Mouse (Mus musculus): ENCODE measurements around the gene Spag7. TPM values are rescaled to one million over a fixed set of nuclear protein-coding genes. Genes with fewer than 3 reads are reported as not detected.

The Spag7 gene
- polyA plus RNA-seq (2014; fragmentation: Nextera tagmentation; extraction: Ambion mirVana) = 177 TPM in 2 replicates

GRCm38 (mm10) chr11:70668771-70669505, at the start of gene Spag7:
TSS of gene Spag7 (minus strand) at chr11:70669416.
- H3K4me2 ChIP-seq (ENCODE audit: low read length) = peak within 1 kb of the TSS; percentile 93
- peak within 1 kb of the TSS; percentile 96 to 98 for H3K27ac ChIP-seq (replicated peaks in 1 of 2; ENCODE audit: control insufficient read depth in 1 of 2, insufficient read depth in 1 of 2, low read depth in 2 of 2, low read length in 2 of 2)
- no peaks in the 10 kb centered on the region for H3K27me3 ChIP-seq (ENCODE audit: control insufficient read depth, insufficient read depth, low read length)
- H3K36me3 ChIP-seq (ENCODE audit: control insufficient read depth, insufficient read depth, low read length) = peaks cover 53% of the 10 kb centered on the region
- H3K4me1 ChIP-seq (ENCODE audit: control insufficient read depth in 2 of 2, insufficient read depth in 2 of 2, low read length in 2 of 2) = peaks cover 10 to 24% of the 10 kb centered on the region in 2 experiments; a peak in 3 of 4 replicates
- H3K9ac ChIP-seq (ENCODE audit: low read length) = peak within 1 kb of the TSS; percentile 84
- under 1% methylated on average over 44 of the region's 44 CpGs for WGBS
- no peaks in the 10 kb centered on the region for H3K9me3 ChIP-seq (ENCODE audit: control insufficient read depth, low read length)
- peak; percentile 93 for ATAC-seq (ENCODE audit: insufficient number of reproducible peaks, insufficient read depth, low FRiP score, low read depth)
- peak within 1 kb of the TSS; percentile 64 to 78 for H3K4me3 ChIP-seq (ENCODE audit: control insufficient read depth in 1 of 2, insufficient read depth in 1 of 2, low read depth in 1 of 2, low read length in 2 of 2)

DNA sequence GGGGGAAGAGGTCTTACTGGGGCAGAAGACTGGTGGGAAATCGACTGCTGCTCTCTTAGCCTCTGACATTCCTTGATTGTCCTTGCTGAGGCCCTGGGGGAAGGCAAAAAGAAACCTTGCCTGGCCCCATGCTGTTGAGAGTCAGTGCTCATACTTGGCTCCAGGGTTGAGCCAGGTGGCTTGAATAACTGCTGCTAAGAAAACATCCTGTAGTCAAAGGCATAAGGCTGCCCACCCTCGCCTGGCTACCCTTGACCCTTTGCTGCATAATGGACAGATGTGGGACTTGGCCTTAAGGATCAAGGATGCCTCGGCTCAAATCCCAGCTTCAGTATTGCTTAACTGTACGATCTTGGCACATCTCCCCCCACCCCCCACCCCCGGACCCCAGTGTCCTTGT, 49.3 kb upstream of the Spag7 start:
- Histone ChIP-seq H3K4me2 (ENCODE audit: low read length) (no peak overlapping the region), H3K27me3 (ENCODE audit: control insufficient read depth, insufficient read depth, low read length) (no peaks in the 10 kb centered on the region), H3K4me1 (ENCODE audit: control insufficient read depth in 2 of 2, insufficient read depth in 2 of 2, low read length in 2 of 2) (no peaks in the 10 kb centered on the region; a peak in 1 of 4 replicates), H3K4me3 (ENCODE audit: control insufficient read depth in 1 of 2, insufficient read depth in 1 of 2, low read depth in 1 of 2, low read length in 2 of 2) (no peak overlapping the region), H3K9ac (ENCODE audit: low read length) (no peak overlapping the region), H3K9me3 (ENCODE audit: control insufficient read depth, low read length) (no peaks in the 10 kb centered on the region), H3K36me3 (ENCODE audit: control insufficient read depth, insufficient read depth, low read length) (peaks cover 88% of the 10 kb centered on the region), H3K27ac (replicated peaks in 1 of 2; ENCODE audit: control insufficient read depth in 1 of 2, insufficient read depth in 1 of 2, low read depth in 2 of 2, low read length in 2 of 2) (no peak overlapping the region)
- WGBS = 83% methylated on average over 5 of the region's 5 CpGs
- no peak for ATAC-seq (ENCODE audit: insufficient number of reproducible peaks, insufficient read depth, low FRiP score, low read depth)

DNA sequence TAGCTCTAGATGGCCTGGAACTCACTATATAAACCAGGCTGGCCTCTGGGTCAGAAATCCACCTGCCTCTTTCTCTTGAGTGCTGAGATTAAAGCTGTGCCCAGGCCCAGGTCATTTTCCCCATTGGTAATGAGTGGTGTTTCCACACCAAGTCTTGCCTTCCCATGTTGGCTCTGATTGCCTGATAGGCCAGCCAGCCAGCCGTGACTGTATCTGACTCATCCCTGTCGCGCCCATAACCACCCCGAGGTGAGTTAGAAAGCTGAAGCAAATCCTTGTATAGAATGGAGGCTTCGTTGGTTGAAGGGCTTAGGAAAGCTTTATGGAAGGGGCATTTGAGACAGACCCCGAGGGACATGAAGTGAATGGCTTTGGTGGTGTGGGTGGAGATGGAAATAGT, 46.6 kb upstream of the Spag7 start:
- 85% methylated on average over 6 of the region's 6 CpGs for WGBS
- Histone ChIP-seq H3K27ac (replicated peaks in 1 of 2; ENCODE audit: control insufficient read depth in 1 of 2, insufficient read depth in 1 of 2, low read depth in 2 of 2, low read length in 2 of 2) (no peak overlapping the region), H3K36me3 (ENCODE audit: control insufficient read depth, insufficient read depth, low read length) (peaks cover 90% of the 10 kb centered on the region), H3K4me2 (ENCODE audit: low read length) (no peak overlapping the region), H3K9ac (ENCODE audit: low read length) (no peak overlapping the region), H3K9me3 (ENCODE audit: control insufficient read depth, low read length) (no peaks in the 10 kb centered on the region), H3K27me3 (ENCODE audit: control insufficient read depth, insufficient read depth, low read length) (no peaks in the 10 kb centered on the region), H3K4me3 (ENCODE audit: control insufficient read depth in 1 of 2, insufficient read depth in 1 of 2, low read depth in 1 of 2, low read length in 2 of 2) (no peak overlapping the region), H3K4me1 (ENCODE audit: control insufficient read depth in 2 of 2, insufficient read depth in 2 of 2, low read length in 2 of 2) (no peaks in the 10 kb centered on the region)
- ATAC-seq (ENCODE audit: insufficient number of reproducible peaks, insufficient read depth, low FRiP score, low read depth) = no peak

GRCm38 (mm10) chr11:70713222-70713621, 44.0 kb upstream of the Spag7 start:
- peaks cover 90% of the 10 kb centered on the region for H3K36me3 ChIP-seq (ENCODE audit: control insufficient read depth, insufficient read depth, low read length)
- no peak for ATAC-seq (ENCODE audit: insufficient number of reproducible peaks, insufficient read depth, low FRiP score, low read depth)

GRCm38 (mm10) chr11:70711026-70711425, 41.8 kb upstream of the Spag7 start:
- 94% methylated on average over 10 of the region's 10 CpGs for WGBS

More at GRCm38 (mm10) chr11:70713222-70713621, 44.0 kb upstream of the Spag7 start:
- no peak overlapping the region for H3K4me3 ChIP-seq (ENCODE audit: control insufficient read depth in 1 of 2, insufficient read depth in 1 of 2, low read depth in 1 of 2, low read length in 2 of 2)
- H3K4me2 ChIP-seq (ENCODE audit: low read length) = no peak overlapping the region
- H3K9me3 ChIP-seq (ENCODE audit: control insufficient read depth, low read length) = no peaks in the 10 kb centered on the region
- WGBS = 86% methylated on average over 6 of the region's 6 CpGs
- H3K9ac ChIP-seq (ENCODE audit: low read length) = no peak overlapping the region
- no peak overlapping the region for H3K27ac ChIP-seq (replicated peaks in 1 of 2; ENCODE audit: control insufficient read depth in 1 of 2, insufficient read depth in 1 of 2, low read depth in 2 of 2, low read length in 2 of 2)
- no peaks in the 10 kb centered on the region for H3K27me3 ChIP-seq (ENCODE audit: control insufficient read depth, insufficient read depth, low read length)
- no peaks in the 10 kb centered on the region for H3K4me1 ChIP-seq (ENCODE audit: control insufficient read depth in 2 of 2, insufficient read depth in 2 of 2, low read length in 2 of 2)

GRCm38 (mm10) chr11:70706127-70706526, 36.9 kb upstream of the Spag7 start:
- WGBS = 76% methylated on average over 3 of the region's 3 CpGs
- H3K27ac ChIP-seq (replicated peaks in 1 of 2; ENCODE audit: control insufficient read depth in 1 of 2, insufficient read depth in 1 of 2, low read depth in 2 of 2, low read length in 2 of 2) = no peak overlapping the region
- no peak overlapping the region for H3K4me2 ChIP-seq (ENCODE audit: low read length)
- ATAC-seq (ENCODE audit: insufficient number of reproducible peaks, insufficient read depth, low FRiP score, low read depth) = no peak
- no peak overlapping the region for H3K9ac ChIP-seq (ENCODE audit: low read length)
- H3K4me1 ChIP-seq (ENCODE audit: control insufficient read depth in 2 of 2, insufficient read depth in 2 of 2, low read length in 2 of 2) = peaks cover 14 to 25% of the 10 kb centered on the region in 2 experiments
- peaks cover 81% of the 10 kb centered on the region for H3K36me3 ChIP-seq (ENCODE audit: control insufficient read depth, insufficient read depth, low read length)
- no peaks in the 10 kb centered on the region for H3K27me3 ChIP-seq (ENCODE audit: control insufficient read depth, insufficient read depth, low read length)
- no peak overlapping the region for H3K4me3 ChIP-seq (ENCODE audit: control insufficient read depth in 1 of 2, insufficient read depth in 1 of 2, low read depth in 1 of 2, low read length in 2 of 2)
- no peaks in the 10 kb centered on the region for H3K9me3 ChIP-seq (ENCODE audit: control insufficient read depth, low read length)

More at GRCm38 (mm10) chr11:70711026-70711425, 41.8 kb upstream of the Spag7 start:
- H3K27ac ChIP-seq (replicated peaks in 1 of 2; ENCODE audit: control insufficient read depth in 1 of 2, insufficient read depth in 1 of 2, low read depth in 2 of 2, low read length in 2 of 2) = no peak overlapping the region
- no peaks in the 10 kb centered on the region for H3K27me3 ChIP-seq (ENCODE audit: control insufficient read depth, insufficient read depth, low read length)
- H3K4me2 ChIP-seq (ENCODE audit: low read length) = no peak overlapping the region
- H3K4me3 ChIP-seq (ENCODE audit: control insufficient read depth in 1 of 2, insufficient read depth in 1 of 2, low read depth in 1 of 2, low read length in 2 of 2) = no peak overlapping the region
- H3K9ac ChIP-seq (ENCODE audit: low read length) = no peak overlapping the region
- H3K36me3 ChIP-seq (ENCODE audit: control insufficient read depth, insufficient read depth, low read length) = peaks cover 90% of the 10 kb centered on the region
- no peaks in the 10 kb centered on the region for H3K4me1 ChIP-seq (ENCODE audit: control insufficient read depth in 2 of 2, insufficient read depth in 2 of 2, low read length in 2 of 2)
- no peak for ATAC-seq (ENCODE audit: insufficient number of reproducible peaks, insufficient read depth, low FRiP score, low read depth)
- H3K9me3 ChIP-seq (ENCODE audit: control insufficient read depth, low read length) = no peaks in the 10 kb centered on the region

GRCm38 (mm10) chr11:70702781-70703180, 33.6 kb upstream of the Spag7 start:
- Histone ChIP-seq H3K9ac (ENCODE audit: low read length) (peak overlapping the region; percentile 98), H3K9me3 (ENCODE audit: control insufficient read depth, low read length) (no peaks in the 10 kb centered on the region), H3K4me2 (ENCODE audit: low read length) (peak overlapping the region; percentile 92), H3K36me3 (ENCODE audit: control insufficient read depth, insufficient read depth, low read length) (peaks cover 48% of the 10 kb centered on the region), H3K27me3 (ENCODE audit: control insufficient read depth, insufficient read depth, low read length) (no peaks in the 10 kb centered on the region), H3K4me3 (ENCODE audit: control insufficient read depth in 1 of 2, insufficient read depth in 1 of 2, low read depth in 1 of 2, low read length in 2 of 2) (peak overlapping the region in 1 of 2 experiments; percentile 93; a peak in 2 of 4 replicates), H3K4me1 (ENCODE audit: control insufficient read depth in 2 of 2, insufficient read depth in 2 of 2, low read length in 2 of 2) (peaks cover 16 to 31% of the 10 kb centered on the region in 2 experiments), H3K27ac (replicated peaks in 1 of 2; ENCODE audit: control insufficient read depth in 1 of 2, insufficient read depth in 1 of 2, low read depth in 2 of 2, low read length in 2 of 2) (peak overlapping the region; percentile 64 to 98)
- 26% methylated on average over 6 of the region's 6 CpGs for WGBS
- ATAC-seq (ENCODE audit: insufficient number of reproducible peaks, insufficient read depth, low FRiP score, low read depth) = 0 out of 2 replicates have a peak, but pooled peaks have one; percentile 14
